Mouse (Mus musculus): ENCODE results near the gene Cep152. TPM values are rescaled to one million over a fixed set of nuclear protein-coding genes. Genes with fewer than 3 reads are reported as not detected.

The Cep152 gene
- polyA plus RNA-seq, 1 experiment from 2014 or later = 6.3 TPM

DNA sequence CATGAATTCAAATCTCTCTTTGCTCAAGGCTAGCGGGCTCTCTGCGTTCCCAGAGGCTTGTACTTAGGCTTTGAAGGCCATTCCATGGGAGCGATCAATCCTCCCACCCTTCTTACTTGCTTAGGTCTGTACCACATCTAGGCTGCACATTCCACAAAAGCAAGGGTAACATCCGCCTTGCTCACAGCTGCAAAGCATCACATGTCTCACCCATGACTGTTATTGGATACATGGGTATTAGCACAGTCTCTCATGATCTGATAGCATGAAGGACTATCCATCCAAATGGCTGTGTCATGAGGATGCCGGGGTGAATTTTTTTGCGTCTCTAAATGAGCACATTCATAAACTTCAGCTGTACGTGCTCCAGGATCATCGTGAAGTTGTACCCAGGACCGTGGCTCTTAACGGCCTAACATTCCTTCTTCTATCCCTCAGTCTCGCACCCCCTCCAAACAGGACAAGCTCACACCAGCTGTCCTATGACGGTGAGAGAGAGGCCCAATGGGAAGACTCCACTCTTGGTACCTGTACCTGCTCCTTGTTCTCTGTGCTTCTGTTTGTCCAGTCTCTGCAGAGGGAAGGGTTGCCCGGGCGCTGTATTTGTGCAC is 25.9 kb upstream of the Cep152 start:
- Histone ChIP-seq H3K4me2 (ENCODE audit: low read length) (no peak overlapping the region), H3K27ac (ENCODE audit: low read depth) (no peak overlapping the region), H3K36me3 (ENCODE audit: control insufficient read depth, insufficient read depth, low read length) (no peaks in the 10 kb centered on the region), H3K27me3 (replicated peaks; ENCODE audit: control insufficient read depth, insufficient read depth, low read length) (no peaks in the 10 kb centered on the region), H3K4me1 (replicated peaks; ENCODE audit: control insufficient read depth, insufficient read depth, low read length) (no peaks in the 10 kb centered on the region), H3K9me3 (ENCODE audit: control insufficient read depth, low read length) (no peaks in the 10 kb centered on the region), H3K9ac (ENCODE audit: low read length) (no peak overlapping the region), H3K4me3 (ENCODE audit: low read depth, low read length) (no peak overlapping the region)
- 78% methylated on average over 14 of the region's 14 CpGs for WGBS
- ATAC-seq (replicated peaks; ENCODE audit: low FRiP score, low TSS enrichment, low read depth) (no peak), DNase-seq (ENCODE audit: low spot score) (no peak)

DNA sequence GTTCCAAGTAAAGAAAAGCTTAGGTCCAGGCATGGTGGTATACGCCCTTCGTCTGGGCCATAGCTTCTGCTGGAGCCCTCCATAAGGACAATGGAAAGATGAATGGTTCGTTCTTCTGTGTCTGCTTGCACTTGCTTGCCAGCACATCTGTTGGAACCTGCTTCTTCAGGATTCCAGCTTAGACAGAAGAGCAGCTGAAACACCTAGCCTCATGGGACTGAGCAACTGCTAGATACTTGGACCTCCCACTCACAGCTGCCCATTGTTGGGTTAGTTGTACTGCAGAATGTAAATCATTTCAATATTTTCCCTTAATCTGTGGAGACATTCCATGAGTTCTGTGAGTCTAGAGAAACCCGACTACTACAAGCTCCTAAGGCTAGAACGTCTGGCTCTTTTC is 25.1 kb upstream of the Cep152 start:
- Histone ChIP-seq H3K4me3 (ENCODE audit: low read depth, low read length) (no peak overlapping the region), H3K27ac (ENCODE audit: low read depth) (no peak overlapping the region), H3K36me3 (ENCODE audit: control insufficient read depth, insufficient read depth, low read length) (no peaks in the 10 kb centered on the region), H3K4me1 (replicated peaks; ENCODE audit: control insufficient read depth, insufficient read depth, low read length) (no peaks in the 10 kb centered on the region), H3K9ac (ENCODE audit: low read length) (no peak overlapping the region), H3K4me2 (ENCODE audit: low read length) (no peak overlapping the region), H3K27me3 (replicated peaks; ENCODE audit: control insufficient read depth, insufficient read depth, low read length) (no peaks in the 10 kb centered on the region), H3K9me3 (ENCODE audit: control insufficient read depth, low read length) (no peaks in the 10 kb centered on the region)
- WGBS = 81% methylated on average over 5 of the region's 5 CpGs
- ATAC-seq (replicated peaks; ENCODE audit: low FRiP score, low TSS enrichment, low read depth) = no peak
- no peak for DNase-seq (ENCODE audit: low spot score)

- no peaks in the 10 kb centered on the region for H3K9me3 ChIP-seq (ENCODE audit: control insufficient read depth, low read length)
- 79% methylated on average over 6 of the region's 6 CpGs for WGBS
- no peak overlapping the region for H3K9ac ChIP-seq (ENCODE audit: low read length)
- no peak overlapping the region for H3K27ac ChIP-seq (ENCODE audit: low read depth)
- H3K4me2 ChIP-seq (ENCODE audit: low read length) = no peak overlapping the region
- H3K4me1 ChIP-seq (replicated peaks; ENCODE audit: control insufficient read depth, insufficient read depth, low read length) = no peaks in the 10 kb centered on the region
- no peak for ATAC-seq (replicated peaks; ENCODE audit: low FRiP score, low TSS enrichment, low read depth)
- H3K36me3 ChIP-seq (ENCODE audit: control insufficient read depth, insufficient read depth, low read length) = no peaks in the 10 kb centered on the region
- no peak overlapping the region for H3K4me3 ChIP-seq (ENCODE audit: low read depth, low read length)
- no peak for DNase-seq (ENCODE audit: low spot score)
- no peaks in the 10 kb centered on the region for H3K27me3 ChIP-seq (replicated peaks; ENCODE audit: control insufficient read depth, insufficient read depth, low read length)
These were observed 20.0 kb upstream of the Cep152 start for GRCm38 (mm10) chr2:125644912-125645311.

- Histone ChIP-seq H3K4me2 (ENCODE audit: low read length) (no peak overlapping the region), H3K9me3 (ENCODE audit: control insufficient read depth, low read length) (no peaks in the 10 kb centered on the region), H3K27ac (ENCODE audit: low read depth) (no peak overlapping the region), H3K4me3 (ENCODE audit: low read depth, low read length) (no peak overlapping the region), H3K36me3 (ENCODE audit: control insufficient read depth, insufficient read depth, low read length) (no peaks in the 10 kb centered on the region), H3K9ac (ENCODE audit: low read length) (no peak overlapping the region), H3K27me3 (replicated peaks; ENCODE audit: control insufficient read depth, insufficient read depth, low read length) (no peaks in the 10 kb centered on the region), H3K4me1 (replicated peaks; ENCODE audit: control insufficient read depth, insufficient read depth, low read length) (no peaks in the 10 kb centered on the region)
- no peak for ATAC-seq (replicated peaks; ENCODE audit: low FRiP score, low TSS enrichment, low read depth)
- WGBS = 64% methylated on average over 7 of the region's 7 CpGs
- no peak for DNase-seq (ENCODE audit: low spot score)
These were observed 12.4 kb upstream of the Cep152 start for GRCm38 (mm10) chr2:125637331-125637730.

DNA sequence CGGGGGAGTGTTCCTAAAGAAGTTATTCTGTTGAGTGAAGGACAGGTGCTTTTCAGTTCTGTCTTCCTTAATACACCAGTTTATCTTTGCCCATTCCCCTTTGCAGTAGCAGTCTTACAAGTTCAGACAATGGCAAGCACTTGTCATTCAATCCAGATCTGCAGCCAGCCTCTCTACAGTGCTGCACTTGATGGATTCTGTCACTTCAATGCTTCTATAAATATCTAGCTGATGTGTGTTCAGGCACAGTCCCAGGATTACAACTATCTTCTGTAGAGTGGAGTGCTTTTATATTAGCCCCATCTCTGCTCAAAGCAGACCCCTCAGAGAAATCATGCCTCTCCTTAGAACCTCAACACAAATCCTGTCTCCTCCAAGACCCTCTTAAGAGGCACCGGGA is 5.1 kb upstream of the Cep152 start:
- Histone ChIP-seq H3K9me3 (ENCODE audit: control insufficient read depth, low read length) (no peaks in the 10 kb centered on the region), H3K9ac (ENCODE audit: low read length) (no peak overlapping the region), H3K36me3 (ENCODE audit: control insufficient read depth, insufficient read depth, low read length) (no peaks in the 10 kb centered on the region), H3K4me1 (replicated peaks; ENCODE audit: control insufficient read depth, insufficient read depth, low read length) (no peaks in the 10 kb centered on the region), H3K4me3 (ENCODE audit: low read depth, low read length) (no peak overlapping the region), H3K4me2 (ENCODE audit: low read length) (no peak overlapping the region), H3K27me3 (replicated peaks; ENCODE audit: control insufficient read depth, insufficient read depth, low read length) (no peaks in the 10 kb centered on the region), H3K27ac (ENCODE audit: low read depth) (no peak overlapping the region)
- ATAC-seq (replicated peaks; ENCODE audit: low FRiP score, low TSS enrichment, low read depth) (no peak), DNase-seq (ENCODE audit: low spot score) (no peak)
- 93% methylated on average over 2 of the region's 2 CpGs for WGBS

GRCm38 (mm10) chr2:125628487-125628886 is 3.6 kb upstream of the Cep152 start:
- 79% methylated on average over 6 of the region's 6 CpGs for WGBS
- Histone ChIP-seq H3K9me3 (ENCODE audit: control insufficient read depth, low read length) (no peaks in the 10 kb centered on the region), H3K4me3 (ENCODE audit: low read depth, low read length) (no peak overlapping the region), H3K27me3 (replicated peaks; ENCODE audit: control insufficient read depth, insufficient read depth, low read length) (no peaks in the 10 kb centered on the region), H3K4me1 (replicated peaks; ENCODE audit: control insufficient read depth, insufficient read depth, low read length) (peaks cover 5% of the 10 kb centered on the region; the same call in 1 of the 2 replicates), H3K4me2 (ENCODE audit: low read length) (no peak overlapping the region), H3K36me3 (ENCODE audit: control insufficient read depth, insufficient read depth, low read length) (no peaks in the 10 kb centered on the region), H3K27ac (ENCODE audit: low read depth) (no peak overlapping the region), H3K9ac (ENCODE audit: low read length) (no peak overlapping the region)
- ATAC-seq (replicated peaks; ENCODE audit: low FRiP score, low TSS enrichment, low read depth) (no peak), DNase-seq (ENCODE audit: low spot score) (no peak)

GRCm38 (mm10) chr2:125626536-125626935 is 1.6 kb upstream of the Cep152 start:
- no peak overlapping the region for H3K9ac ChIP-seq (ENCODE audit: low read length)
- ATAC-seq (replicated peaks; ENCODE audit: low FRiP score, low TSS enrichment, low read depth) = no peak
- no peak for DNase-seq (ENCODE audit: low spot score)
- H3K27ac ChIP-seq (ENCODE audit: low read depth) = no peak overlapping the region
- peaks cover 10% of the 10 kb centered on the region; the same call in 1 of the 2 replicates for H3K4me1 ChIP-seq (replicated peaks; ENCODE audit: control insufficient read depth, insufficient read depth, low read length)
- H3K9me3 ChIP-seq (ENCODE audit: control insufficient read depth, low read length) = no peaks in the 10 kb centered on the region
- no peaks in the 10 kb centered on the region for H3K36me3 ChIP-seq (ENCODE audit: control insufficient read depth, insufficient read depth, low read length)
- 87% methylated on average over 4 of the region's 4 CpGs for WGBS
- H3K4me3 ChIP-seq (ENCODE audit: low read depth, low read length) = no peak overlapping the region
- no peaks in the 10 kb centered on the region for H3K27me3 ChIP-seq (replicated peaks; ENCODE audit: control insufficient read depth, insufficient read depth, low read length)
- H3K4me2 ChIP-seq (ENCODE audit: low read length) = no peak overlapping the region

GRCm38 (mm10) chr2:125624127-125624685 is 707 bp downstream of the Cep152 start:
- peak overlapping the region; percentile 92 for H3K4me3 ChIP-seq (ENCODE audit: low read depth, low read length)
- peaks cover 12% of the 10 kb centered on the region for H3K36me3 ChIP-seq (ENCODE audit: control insufficient read depth, insufficient read depth, low read length)
- peak overlapping the region; percentile 78 for H3K9ac ChIP-seq (ENCODE audit: low read length)
- peaks cover 10% of the 10 kb centered on the region; the same call in 1 of the 2 replicates for H3K4me1 ChIP-seq (replicated peaks; ENCODE audit: control insufficient read depth, insufficient read depth, low read length)
- H3K4me2 ChIP-seq (ENCODE audit: low read length) = peak overlapping the region; percentile 71
- no peaks in the 10 kb centered on the region for H3K9me3 ChIP-seq (ENCODE audit: control insufficient read depth, low read length)
- peak overlapping the region; percentile 27; the same call in 1 of the 2 replicates for H3K27ac ChIP-seq (ENCODE audit: low read depth)
- no peak for DNase-seq (ENCODE audit: low spot score)
- ATAC-seq (replicated peaks; ENCODE audit: low FRiP score, low TSS enrichment, low read depth) = no peak; the same call in 1 of the 2 replicates
- H3K27me3 ChIP-seq (replicated peaks; ENCODE audit: control insufficient read depth, insufficient read depth, low read length) = no peaks in the 10 kb centered on the region
- WGBS = 8% methylated on average over 9 of the region's 9 CpGs

DNA sequence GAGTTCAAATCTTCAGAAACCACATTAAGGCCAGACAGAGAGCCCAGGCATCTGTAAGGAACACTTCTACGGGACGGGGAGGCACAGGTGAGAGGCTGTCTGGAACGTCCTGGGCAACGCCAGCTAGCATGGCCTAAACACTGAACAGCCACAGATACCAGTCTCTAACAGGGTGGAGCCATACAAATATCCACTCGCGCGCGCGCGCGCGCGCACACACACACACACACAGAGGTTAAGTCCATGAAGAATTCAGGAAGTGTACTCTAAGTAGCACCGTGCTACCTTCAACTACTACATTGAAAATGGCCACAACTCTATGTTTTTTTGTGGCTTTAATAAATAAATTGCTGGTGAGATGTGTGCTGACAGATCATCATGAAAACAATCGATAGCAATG is 1.7 kb downstream of the Cep152 start:
- no peak for DNase-seq (ENCODE audit: low spot score)
- H3K4me3 ChIP-seq (ENCODE audit: low read depth, low read length) = no peak overlapping the region
- no peak overlapping the region for H3K27ac ChIP-seq (ENCODE audit: low read depth)
- H3K36me3 ChIP-seq (ENCODE audit: control insufficient read depth, insufficient read depth, low read length) = peaks cover 19% of the 10 kb centered on the region
- H3K27me3 ChIP-seq (replicated peaks; ENCODE audit: control insufficient read depth, insufficient read depth, low read length) = no peaks in the 10 kb centered on the region
- H3K4me1 ChIP-seq (replicated peaks; ENCODE audit: control insufficient read depth, insufficient read depth, low read length) = peaks cover 10% of the 10 kb centered on the region; the same call in 1 of the 2 replicates
- H3K9ac ChIP-seq (ENCODE audit: low read length) = no peak overlapping the region
- no peaks in the 10 kb centered on the region for H3K9me3 ChIP-seq (ENCODE audit: control insufficient read depth, low read length)
- ATAC-seq (replicated peaks; ENCODE audit: low FRiP score, low TSS enrichment, low read depth) = no peak
- peak overlapping the region; percentile 71 for H3K4me2 ChIP-seq (ENCODE audit: low read length)
- 93% methylated on average over 15 of the region's 15 CpGs for WGBS

All from intestine, embryonic 14.5 days (tissue).